Mouse (Mus musculus): ENCODE data around the gene Scd4.
"Not testable (repeated sequence)": the region's sequence is repeated elsewhere in the genome, so short reads cannot be mapped to it uniquely, and the experiment has no call there.

- TF ChIP-seq CTCF (IDR thresholded peaks at IDR 0.05); EP300 (IDR thresholded peaks at IDR 0.05; ENCODE audit: insufficient read depth, low read depth, low read length): not testable (repeated sequence)
Measured at GRCm38 (mm10) chr19:44310155-44310575, 22.7 kb upstream of the Scd4 start.

Data from heart, adult 2 months (tissue).